Mouse (Mus musculus) T-helper 1 cell (primary cell): Measurements from ENCODE around the gene Gm42420.

Experiments used
- in situ Hi-C: fragments of 300-600 bp; cut with MboI, MseI; formaldehyde crosslinking; loops from one replicate; pipeline ENCODE4 v1.15.1; 2025; ENCODE audit warnings: high pct_unique_total_duplicates

The Gm42420 gene

DNA sequence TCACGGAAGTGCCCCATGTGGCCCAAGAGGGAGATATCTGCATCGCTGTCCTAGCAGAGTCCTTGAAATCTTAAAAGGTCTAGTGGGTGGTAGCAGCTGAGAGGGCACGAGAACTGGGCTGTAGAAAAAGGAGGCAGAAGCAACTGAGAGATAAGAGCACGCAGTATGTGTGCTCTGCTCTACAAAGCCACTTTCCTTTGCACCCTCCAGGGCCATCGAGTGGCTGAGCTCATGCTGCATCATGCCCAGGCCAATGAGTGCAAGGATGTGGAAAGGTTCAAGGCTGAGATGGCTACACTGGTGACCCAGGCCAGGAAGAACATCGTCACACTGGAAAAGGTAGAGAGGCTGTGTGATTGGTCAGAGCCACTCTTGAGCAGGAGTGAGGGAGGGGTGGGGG, at the start of gene Gm42420:
Gm42420 (plus strand) TSS at position 237 of the 400 bp plus-strand sequence.
- in situ Hi-C loops = loop anchor here (25.0 kb wide), 1 partner anchor 202 kb away; no protein-coding TSS in a partner anchor

DNA sequence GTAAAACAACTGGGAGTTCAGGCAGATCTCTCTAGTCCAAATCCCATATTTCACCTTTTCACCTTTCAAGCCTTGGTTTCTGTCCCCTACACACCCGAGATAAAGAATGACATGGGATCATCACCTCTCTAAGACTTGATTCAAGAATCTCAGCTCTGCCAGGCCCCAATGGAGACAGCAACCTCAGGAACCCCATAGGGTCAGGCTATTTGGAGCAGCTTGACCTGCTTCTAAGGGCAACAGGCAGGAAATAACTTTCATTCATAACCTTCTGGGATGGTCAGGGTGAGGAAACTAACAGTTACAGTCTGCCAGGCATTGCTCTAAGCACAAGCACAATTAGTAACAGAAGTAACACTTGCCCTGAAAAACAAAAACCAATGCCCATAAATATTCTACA, 48.9 kb upstream of the Gm42420 start:
- in situ Hi-C loops = no loop called here

- in situ Hi-C loops = no loop called here
These were observed 48.3 kb upstream of the Gm42420 start for GRCm38 (mm10) chr6:39537276-39537675.

DNA sequence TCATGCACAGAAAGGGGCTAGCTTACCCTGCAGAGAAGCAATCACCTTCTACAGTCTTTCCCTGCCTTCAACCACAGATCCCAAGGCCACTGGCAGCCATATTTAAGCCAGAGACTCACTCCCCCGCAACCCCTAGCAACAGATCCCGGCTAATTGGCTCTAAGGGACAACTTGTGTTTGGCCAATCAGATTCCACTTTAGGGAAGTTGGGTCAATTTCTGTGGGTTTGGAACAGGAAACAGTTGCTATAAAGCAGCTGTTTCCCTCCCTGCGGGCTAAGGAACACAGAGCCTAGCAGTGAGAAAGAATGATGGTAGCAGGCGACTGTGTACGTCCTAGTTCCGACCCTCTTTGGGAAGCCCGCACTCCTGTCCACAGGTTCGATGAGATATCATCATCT, 47.3 kb upstream of the Gm42420 start:
- in situ Hi-C loops = no loop called here

DNA sequence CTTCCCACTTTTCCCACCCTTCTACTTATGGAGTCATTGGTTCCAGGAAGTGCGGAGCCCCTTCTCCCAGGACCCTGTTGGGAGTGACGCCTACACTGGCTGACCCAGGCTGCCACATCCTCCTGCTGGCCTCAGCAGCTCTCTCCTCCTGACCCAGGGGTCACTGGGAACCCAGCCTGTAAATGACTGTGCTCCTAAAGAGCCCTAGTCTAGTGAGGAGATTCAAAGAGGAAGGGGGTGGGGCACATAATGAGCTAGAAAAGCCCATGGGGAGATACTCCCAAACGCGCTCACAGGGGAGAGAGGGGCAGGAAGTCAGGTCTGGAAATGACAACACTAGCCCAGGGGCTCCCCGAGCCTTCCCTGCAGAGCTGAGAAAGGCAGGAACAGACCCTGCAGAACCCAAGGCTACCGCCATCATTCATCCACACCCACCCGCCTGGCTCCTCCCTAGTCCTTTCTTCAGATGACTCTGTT, 45.8 kb upstream of the Gm42420 start:
- in situ Hi-C loops = no loop called here

- in situ Hi-C loops = no loop called here
These were observed 45.0 kb upstream of the Gm42420 start for GRCm38 (mm10) chr6:39540563-39540962.

- in situ Hi-C loops = no loop called here
These were observed 42.6 kb upstream of the Gm42420 start for GRCm38 (mm10) chr6:39542631-39543597.

GRCm38 (mm10) chr6:39543769-39544420, 41.7 kb upstream of the Gm42420 start:
- in situ Hi-C loops = no loop called here

DNA sequence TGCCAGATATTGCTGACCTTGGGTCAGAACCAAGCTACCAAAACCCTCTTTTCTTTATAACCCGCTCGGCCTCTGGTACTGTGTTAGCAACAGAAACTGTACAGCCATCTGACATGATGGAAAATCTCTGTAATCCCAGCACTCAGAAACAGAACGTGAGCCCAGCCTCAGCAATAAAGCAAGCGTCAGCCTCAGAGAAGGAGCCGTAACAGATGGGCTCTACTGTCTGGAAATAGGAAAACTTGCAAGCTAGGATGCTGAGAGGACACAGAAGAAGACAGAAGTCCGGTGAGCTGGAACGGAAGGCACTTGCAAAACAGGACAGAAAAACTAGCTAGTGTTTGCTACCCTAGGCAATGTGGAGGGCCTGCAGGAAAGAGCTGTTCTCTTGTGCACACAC, 40.1 kb upstream of the Gm42420 start:
- in situ Hi-C loops = loop anchor here (5.0 kb wide), 1 partner anchor 78 kb away; no protein-coding TSS in a partner anchor

DNA sequence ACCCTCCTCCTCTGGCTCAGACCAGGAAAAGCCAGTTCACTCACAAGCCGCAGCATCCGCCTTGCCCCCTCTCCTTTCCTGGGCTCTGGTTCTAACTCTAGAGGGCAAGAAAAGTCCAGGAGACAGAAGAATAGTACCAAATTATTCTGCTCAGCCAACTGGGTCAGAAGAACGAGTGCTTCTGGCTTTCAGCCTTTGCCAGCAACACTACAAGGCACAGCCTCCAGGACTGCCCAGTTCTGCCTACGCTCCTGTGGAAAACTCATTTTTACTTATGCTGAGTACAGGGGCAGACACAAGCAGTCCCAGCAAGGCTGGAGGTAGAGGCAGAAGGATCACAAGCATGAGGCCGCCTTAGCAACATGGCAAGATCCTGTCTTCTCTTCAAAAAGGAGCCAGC, 37.5 kb upstream of the Gm42420 start:
- in situ Hi-C loops = loop anchor here (5.0 kb wide), 1 partner anchor 81 kb away; no protein-coding TSS in a partner anchor

- in situ Hi-C loops = no loop called here
These were observed 33.4 kb upstream of the Gm42420 start for GRCm38 (mm10) chr6:39551981-39552636.

- in situ Hi-C loops = no loop called here
These were observed 30.5 kb upstream of the Gm42420 start for GRCm38 (mm10) chr6:39554888-39555647.

DNA sequence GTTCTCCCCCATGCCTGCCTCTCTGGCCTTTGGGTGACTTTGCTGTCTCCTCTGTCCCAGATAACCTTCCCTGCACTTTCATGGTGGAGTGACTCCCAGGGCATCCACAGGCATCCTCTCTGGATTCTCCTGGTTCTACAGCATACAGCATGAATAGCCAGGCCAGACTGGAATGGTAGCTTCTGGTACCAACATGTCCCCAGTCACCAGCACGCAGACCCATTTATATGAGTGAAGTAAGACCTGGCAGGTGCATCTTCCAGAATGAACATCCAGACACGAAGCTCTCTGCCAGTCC, 30.0 kb upstream of the Gm42420 start:
- in situ Hi-C loops = no loop called here

DNA sequence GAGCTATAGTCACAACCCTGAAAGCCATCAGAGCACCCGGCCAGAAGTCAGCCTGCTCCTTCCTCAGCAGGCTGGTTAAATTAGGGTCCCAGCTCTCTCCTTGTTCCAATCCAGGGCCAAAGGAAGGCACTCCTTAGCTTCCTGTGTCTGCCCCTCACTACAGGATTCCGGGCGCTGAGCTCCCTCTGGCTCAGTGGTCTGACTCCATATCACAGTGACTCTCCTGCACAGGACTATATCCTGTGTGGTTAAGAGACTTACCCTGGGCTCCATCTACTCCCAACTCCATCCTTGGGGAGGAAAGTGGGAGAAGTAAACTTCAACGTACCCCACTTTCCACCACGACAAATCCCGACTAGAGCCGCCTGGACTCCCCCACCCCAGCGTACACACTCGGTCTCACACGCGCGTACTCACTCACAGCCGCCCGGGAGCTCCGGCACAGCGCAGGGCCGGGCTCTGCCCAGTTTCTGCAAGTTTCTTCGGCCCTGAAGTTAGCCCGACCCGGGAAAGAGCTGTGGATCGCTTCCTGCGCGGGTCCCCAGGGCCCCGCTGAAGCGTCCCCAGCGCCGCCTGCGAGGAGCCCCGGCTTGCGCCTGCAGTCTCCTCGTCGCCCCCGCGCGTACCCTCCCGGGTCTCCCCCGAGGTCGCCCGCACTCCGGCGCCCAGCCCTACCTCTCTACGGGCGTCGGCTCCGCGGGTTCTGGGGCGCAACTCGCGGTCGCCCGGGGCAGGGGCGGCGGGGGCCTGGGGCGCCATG, 28.5 kb upstream of the Gm42420 start:
- in situ Hi-C loops = no loop called here

DNA sequence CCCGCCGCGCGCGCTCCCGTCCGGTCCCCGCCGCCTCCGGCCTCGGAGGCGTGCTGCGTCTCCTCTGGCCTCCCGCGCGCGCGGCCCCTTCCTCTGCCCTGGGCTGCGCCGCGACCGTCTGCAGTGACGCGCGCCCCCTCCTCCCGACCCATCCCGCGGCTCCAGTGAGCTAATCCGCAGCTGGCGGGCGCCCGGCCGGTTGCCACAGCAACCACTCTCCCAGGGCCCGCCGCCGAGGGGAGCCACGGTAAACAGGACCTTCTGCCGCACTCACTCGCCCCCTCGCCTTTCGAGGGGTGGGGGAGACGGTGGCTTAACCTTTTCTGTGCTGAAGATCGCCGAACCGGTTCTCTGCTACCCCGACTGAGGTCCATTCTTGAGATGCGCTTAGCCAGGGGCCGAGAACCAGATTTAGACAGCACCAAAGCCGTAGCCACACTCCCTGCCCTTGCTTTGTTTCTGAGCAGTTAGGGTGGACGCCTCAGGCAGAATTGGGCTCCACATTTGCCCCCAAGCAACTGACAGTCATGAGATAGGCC, 27.8 kb upstream of the Gm42420 start, which contains the start of gene Dennd2a:
Dennd2a (minus strand) TSS at position 145 of the 539 bp plus-strand sequence.
- in situ Hi-C loops = no loop called here

DNA sequence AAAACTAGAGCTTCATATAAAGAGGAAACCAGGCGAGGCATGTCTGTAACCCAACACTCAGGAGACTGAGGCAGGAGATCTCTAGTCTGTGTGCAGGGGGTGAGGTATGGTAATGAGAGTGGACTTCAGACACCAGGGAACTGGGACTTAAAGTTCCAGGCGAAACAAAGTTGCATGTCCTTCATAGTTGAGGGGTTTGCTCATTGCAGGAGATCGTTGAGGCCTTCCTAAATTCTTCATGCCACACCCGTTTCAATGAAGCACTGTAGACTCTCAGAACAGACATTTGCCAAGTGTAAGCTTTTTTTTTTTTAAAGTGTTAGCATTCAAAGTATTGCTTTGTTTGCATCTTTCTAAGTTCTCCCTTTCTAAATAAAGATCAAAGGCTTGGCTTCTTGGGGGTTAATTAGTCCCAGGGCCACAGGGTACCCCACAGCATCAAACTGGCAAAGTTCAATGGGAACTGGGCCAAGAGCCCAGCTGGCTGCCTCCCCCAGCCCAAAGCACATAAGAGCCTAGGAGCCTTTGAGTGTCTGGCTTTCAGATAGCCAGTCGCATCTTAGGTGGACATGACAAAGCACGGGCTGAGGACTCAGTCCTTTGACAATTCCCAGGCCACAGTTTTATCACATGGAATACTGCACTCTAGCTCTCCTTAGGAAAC, 26.1 kb upstream of the Gm42420 start:
- in situ Hi-C loops = no loop called here

- in situ Hi-C loops = no loop called here
These were observed 23.2 kb upstream of the Gm42420 start for GRCm38 (mm10) chr6:39562166-39563015.

DNA sequence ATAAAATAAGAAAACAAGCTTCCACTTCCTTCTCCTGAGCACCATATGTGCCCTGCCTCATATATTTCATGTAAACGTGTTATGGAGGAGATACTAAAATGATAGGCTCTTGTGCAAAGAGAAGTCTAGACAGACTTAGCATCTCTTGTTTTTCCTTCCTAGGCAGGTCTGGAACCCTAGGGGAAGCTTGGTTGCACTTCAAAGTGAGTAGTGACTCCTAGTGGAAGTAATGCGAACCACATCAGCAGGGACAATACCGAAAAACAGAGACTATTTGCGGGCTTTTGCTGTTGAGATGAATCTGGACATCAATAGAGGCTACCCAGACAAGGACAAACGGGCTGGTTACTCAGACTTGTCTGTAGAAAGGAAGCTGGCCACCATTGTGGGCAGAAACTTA, 18.0 kb upstream of the Gm42420 start:
- in situ Hi-C loops = no loop called here

DNA sequence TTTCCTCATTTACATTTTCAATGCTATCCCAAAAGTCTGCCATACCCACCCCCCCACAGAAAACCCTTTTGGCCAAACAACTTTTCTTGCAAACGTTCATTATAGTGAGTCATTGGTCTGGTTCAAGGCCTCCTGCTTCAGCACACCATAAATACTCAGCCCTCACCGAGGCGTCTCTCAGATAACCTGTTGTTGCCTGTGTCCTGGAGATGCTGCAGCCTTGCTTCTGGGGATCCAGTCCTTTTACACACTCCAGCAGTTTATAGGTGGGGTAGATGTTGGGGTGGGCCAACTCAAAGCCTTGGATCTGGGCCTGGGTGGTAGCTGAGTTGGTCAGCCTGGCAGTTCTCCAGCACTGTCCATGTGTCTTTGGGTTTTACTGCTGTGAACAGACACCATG, 15.1 kb upstream of the Gm42420 start:
- in situ Hi-C loops = no loop called here
